Mouse (Mus musculus) retina, embryonic 14.5 days (tissue): Measurements from ENCODE around the gene Cfc1.
A peak's percentile ranks its signal among the peaks of the same experiment; 100 is the strongest.
"Not testable (repeated sequence)": the region's sequence is repeated elsewhere in the genome, so short reads cannot be mapped to it uniquely, and the experiment has no call there.

Experiments
- DNase-seq: peaks from one replicate; pipeline ENCODE4 v3.0.0-alpha.2; 2015; ENCODE audit warnings: low spot score

The Cfc1 gene

GRCm38 (mm10) chr1:34535043-34535698 lies at the start of gene Cfc1:
Gene Cfc1 (plus strand): TSS chr1:34535648.
- DNase-seq: not testable (repeated sequence)

GRCm38 (mm10) chr1:34487383-34487782 lies 48.1 kb upstream of the Cfc1 start:
- no peak for DNase-seq

GRCm38 (mm10) chr1:34489852-34490541 lies 45.5 kb upstream of the Cfc1 start:
- no peak for DNase-seq

- no peak for DNase-seq
Observed at GRCm38 (mm10) chr1:34491480-34491879, 44.0 kb upstream of the Cfc1 start.

- no peak for DNase-seq
Observed at GRCm38 (mm10) chr1:34502991-34503390, 32.5 kb upstream of the Cfc1 start.

GRCm38 (mm10) chr1:34505307-34505706 lies 30.1 kb upstream of the Cfc1 start:
- DNase-seq: no peak

GRCm38 (mm10) chr1:34505970-34506551 lies 29.4 kb upstream of the Cfc1 start:
- no peak for DNase-seq

- DNase-seq: no peak
Observed at GRCm38 (mm10) chr1:34507986-34508385, 27.5 kb upstream of the Cfc1 start.

GRCm38 (mm10) chr1:34510575-34510981 lies 24.9 kb upstream of the Cfc1 start:
- DNase-seq: peak; percentile 9

- peak; percentile 75 for DNase-seq
Observed at GRCm38 (mm10) chr1:34511027-34511426, 24.4 kb upstream of the Cfc1 start.

- DNase-seq: no peak
Observed at GRCm38 (mm10) chr1:34513068-34513467, 22.4 kb upstream of the Cfc1 start.

GRCm38 (mm10) chr1:34516595-34516994 lies 18.9 kb upstream of the Cfc1 start:
- no peak for DNase-seq

- DNase-seq: not testable (repeated sequence)
Observed at GRCm38 (mm10) chr1:34517297-34517696, 18.2 kb upstream of the Cfc1 start.

GRCm38 (mm10) chr1:34517797-34518196 lies 17.7 kb upstream of the Cfc1 start:
- DNase-seq: not testable (repeated sequence)

- DNase-seq: no peak
Observed at GRCm38 (mm10) chr1:34518259-34518658, 17.2 kb upstream of the Cfc1 start.

GRCm38 (mm10) chr1:34522205-34522849 lies 13.1 kb upstream of the Cfc1 start:
- no peak for DNase-seq

- no peak for DNase-seq
Observed at GRCm38 (mm10) chr1:34522850-34523244, 12.6 kb upstream of the Cfc1 start.

GRCm38 (mm10) chr1:34523647-34524046 lies 11.8 kb upstream of the Cfc1 start:
- DNase-seq: no peak

- DNase-seq: not testable (repeated sequence)
Observed at GRCm38 (mm10) chr1:34534574-34534973, 874 bp upstream of the Cfc1 start.

GRCm38 (mm10) chr1:34536291-34536766 lies 881 bp downstream of the Cfc1 start:
- DNase-seq: no peak

- DNase-seq: peak; percentile 34
Observed at GRCm38 (mm10) chr1:34536767-34537485, 1.5 kb downstream of the Cfc1 start.

- DNase-seq: no peak
Observed at GRCm38 (mm10) chr1:34547074-34547473, 11.6 kb downstream of the Cfc1 start.
